Mouse (Mus musculus) kidney, adult 8-10 months (tissue): ENCODE measurements around the gene B3gnt2.

Experiments
- DNase-seq, 2 experiments: peaks; one replicate each; pipeline ENCODE4 v3.0.0; 2022

The B3gnt2 gene

GRCm38 (mm10) chr11:22868582-22868981 lies 7.8 kb upstream of the B3gnt2 start:
- no peak for DNase-seq

- no peak for DNase-seq
Measured at GRCm38 (mm10) chr11:22867691-22868090, 6.9 kb upstream of the B3gnt2 start.

- no peak for DNase-seq
Measured at GRCm38 (mm10) chr11:22865635-22866246, 5.0 kb upstream of the B3gnt2 start.

GRCm38 (mm10) chr11:22864305-22865060 lies 3.7 kb upstream of the B3gnt2 start:
- no peak for DNase-seq

- no peak for DNase-seq
Measured at GRCm38 (mm10) chr11:22863581-22863980, 2.8 kb upstream of the B3gnt2 start.

- DNase-seq = no peak
Measured at GRCm38 (mm10) chr11:22861315-22861714, 554 bp upstream of the B3gnt2 start.

- DNase-seq = peak; percentile 87 to 90
Measured at GRCm38 (mm10) chr11:22859633-22860334, 977 bp downstream of the B3gnt2 start.

- no peak for DNase-seq
Measured at GRCm38 (mm10) chr11:22859301-22859632, 1.5 kb downstream of the B3gnt2 start.

GRCm38 (mm10) chr11:22858441-22859300 lies 2.1 kb downstream of the B3gnt2 start:
- DNase-seq = peak; percentile 77 to 80

GRCm38 (mm10) chr11:22857705-22858440 lies 2.9 kb downstream of the B3gnt2 start:
- DNase-seq = no peak

- no peak for DNase-seq
Measured at GRCm38 (mm10) chr11:22857106-22857704, 3.6 kb downstream of the B3gnt2 start.

GRCm38 (mm10) chr11:22856371-22856965 lies 4.3 kb downstream of the B3gnt2 start:
- no peak for DNase-seq

GRCm38 (mm10) chr11:22854571-22854970 lies 6.2 kb downstream of the B3gnt2 start:
- no peak for DNase-seq

GRCm38 (mm10) chr11:22853477-22854157 lies 7.1 kb downstream of the B3gnt2 start:
- no peak for DNase-seq

- no peak for DNase-seq
Measured at GRCm38 (mm10) chr11:22852510-22852909, 8.3 kb downstream of the B3gnt2 start.

- no peak for DNase-seq
Measured at GRCm38 (mm10) chr11:22851416-22851815, 9.3 kb downstream of the B3gnt2 start.

GRCm38 (mm10) chr11:22850077-22850476 lies 10.7 kb downstream of the B3gnt2 start:
- peak; percentile 58 to 66 for DNase-seq

GRCm38 (mm10) chr11:22848649-22849195 lies 12.0 kb downstream of the B3gnt2 start:
- no peak for DNase-seq

GRCm38 (mm10) chr11:22847732-22848648 lies 12.8 kb downstream of the B3gnt2 start:
- DNase-seq = peak; percentile 85 to 93
